Mouse (Mus musculus): ENCODE data around the gene Gm12216.

- TF ChIP-seq POLR2A (IDR thresholded peaks at IDR 0.05; ENCODE audit: borderline replicate concordance, insufficient read depth, low read length) (no peak), CTCF (IDR thresholded peaks at IDR 0.05; ENCODE audit: borderline replicate concordance, insufficient read depth, low read depth, low read length) (no peak)
Observed at GRCm38 (mm10) chr11:53899981-53900380, 40.9 kb upstream of the Gm12216 start.

Measured in cerebellum, adult 2 months (tissue).